Mouse (Mus musculus) ovary, postnatal 10 days (tissue): ENCODE data around the gene Gan.
A peak's percentile ranks its signal among the peaks of the same experiment; 100 is the strongest.

ENCODE experiments used
- DNase-seq: peaks from one replicate; pipeline ENCODE4 v3.0.0; 2022; ENCODE audit warnings: low spot score

Gan gene

DNA sequence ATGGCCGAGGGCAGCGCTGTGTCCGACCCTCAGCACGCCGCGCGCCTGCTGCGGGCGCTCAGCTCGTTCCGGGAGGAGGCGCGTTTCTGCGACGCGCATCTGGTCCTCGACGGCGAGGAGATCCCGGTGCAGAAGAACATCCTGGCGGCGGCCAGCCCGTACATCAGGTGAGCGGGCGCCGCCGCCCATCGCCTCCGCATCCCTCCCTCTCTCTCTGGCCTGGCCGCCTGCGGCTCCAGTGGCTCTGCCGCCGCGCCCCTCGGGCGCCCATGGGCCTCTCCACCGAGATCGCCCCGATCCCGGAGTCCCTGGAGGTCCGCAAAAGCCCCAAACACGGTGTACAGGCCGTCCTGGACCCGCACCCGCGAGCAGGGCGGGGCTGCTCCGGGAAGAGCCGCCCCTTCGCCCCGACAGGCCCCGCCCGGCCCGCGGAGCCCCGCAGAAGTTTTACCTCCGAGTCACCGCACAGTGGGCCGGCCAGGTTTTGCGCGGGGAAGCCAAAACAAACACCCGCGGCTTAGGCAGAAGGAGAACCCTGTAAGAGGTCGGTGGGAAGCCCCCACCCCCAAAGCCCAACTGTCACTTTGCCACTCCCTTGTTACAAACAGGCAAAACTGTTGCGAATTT, at the start of gene Gan:
Gene Gan, plus strand, starts transcription at position 1 of the 627 bp plus-strand sequence.
- DNase-seq, result peak; percentile 15

- DNase-seq, result no peak
Observed at GRCm38 (mm10) chr8:117109018-117109711, 48.8 kb upstream of the Gan start.

DNA sequence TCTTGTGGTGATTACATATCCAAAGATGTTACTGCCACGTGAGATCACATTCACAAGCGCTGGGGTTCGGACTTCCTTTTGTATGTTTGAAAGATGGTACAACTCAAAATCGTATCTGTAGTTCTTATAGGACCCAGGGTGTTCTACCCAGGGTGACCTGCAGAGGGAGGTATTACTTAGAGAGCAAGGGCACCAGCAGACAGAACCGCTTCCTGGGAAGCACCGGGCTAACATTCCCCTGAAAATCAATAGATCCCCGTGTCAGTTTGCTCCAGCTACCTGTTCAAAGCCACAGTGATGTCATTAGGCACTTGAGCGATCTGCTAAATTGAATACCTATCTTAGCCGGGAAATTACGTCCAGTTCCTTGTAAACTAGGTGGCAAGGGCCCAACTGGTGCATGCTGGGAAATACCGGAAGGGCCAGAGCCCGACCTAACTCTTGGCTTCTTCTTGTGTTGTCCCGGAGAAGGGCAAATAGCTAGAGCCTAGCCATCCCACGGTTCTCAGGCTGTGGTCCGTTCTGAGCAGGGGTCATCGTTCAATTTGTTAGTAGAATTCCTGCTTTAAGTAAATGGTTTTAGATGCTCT, 48.0 kb upstream of the Gan start:
- DNase-seq, result peak; percentile 22

GRCm38 (mm10) chr8:117111641-117112040, 46.3 kb upstream of the Gan start:
- no peak for DNase-seq

DNA sequence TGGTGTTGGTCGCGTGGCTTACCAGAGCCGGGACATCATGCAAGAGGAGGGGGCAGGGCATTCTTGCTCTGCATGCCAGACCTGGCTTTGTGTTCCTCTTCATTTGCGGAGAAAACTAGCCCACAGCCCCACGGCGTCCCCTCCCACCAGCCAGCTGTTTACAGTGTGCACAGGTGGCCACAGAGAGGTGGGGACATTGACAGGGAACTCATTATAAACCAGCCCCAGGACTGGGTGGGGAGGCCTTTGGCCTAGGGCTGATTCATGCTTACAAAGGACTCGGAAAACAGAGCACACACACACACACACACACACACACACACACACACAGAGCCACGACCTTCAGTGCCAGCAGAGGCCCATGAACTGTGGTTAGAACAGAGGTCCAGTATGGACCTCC, 45.7 kb upstream of the Gan start:
- DNase-seq, result no peak

- DNase-seq, result no peak
Observed at GRCm38 (mm10) chr8:117115094-117115493, 42.8 kb upstream of the Gan start.

DNA sequence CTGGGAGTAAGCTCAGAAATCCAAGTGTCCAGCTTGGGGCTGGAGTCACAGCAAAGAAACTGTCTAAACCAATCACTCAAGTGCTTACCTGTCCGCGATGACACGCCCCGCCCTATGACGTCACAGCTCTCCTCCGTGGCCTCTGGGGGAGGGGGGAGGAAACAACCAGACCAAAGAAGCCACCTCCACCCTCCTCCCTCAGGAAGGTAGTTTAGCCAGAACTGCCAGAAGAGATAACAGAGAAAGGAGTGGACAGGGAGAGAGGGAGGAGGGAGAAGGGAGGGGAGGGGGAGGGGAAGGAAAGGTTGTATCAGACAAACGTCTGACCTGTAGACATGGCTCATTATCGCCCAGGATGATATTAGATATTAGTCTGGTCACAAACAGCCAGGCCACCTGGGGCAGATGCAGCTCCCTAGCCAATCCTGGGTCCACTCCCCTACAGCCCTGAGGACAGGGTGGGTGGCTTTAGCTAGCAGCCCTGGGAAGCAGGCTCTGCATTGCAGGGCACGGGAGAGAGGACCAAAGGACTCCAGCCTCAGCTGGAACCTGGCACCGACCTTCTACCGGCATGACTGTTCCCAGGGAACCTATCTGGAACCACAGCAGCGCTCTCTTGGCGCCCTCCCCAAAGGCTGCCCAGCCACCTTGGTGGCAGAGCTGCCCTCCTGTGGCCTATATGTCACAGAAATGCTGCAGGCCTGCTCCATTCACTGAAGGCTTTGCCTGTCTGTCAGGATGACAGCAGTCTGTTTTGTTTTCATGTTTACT, 42.1 kb upstream of the Gan start:
- DNase-seq, result peak; percentile 9

DNA sequence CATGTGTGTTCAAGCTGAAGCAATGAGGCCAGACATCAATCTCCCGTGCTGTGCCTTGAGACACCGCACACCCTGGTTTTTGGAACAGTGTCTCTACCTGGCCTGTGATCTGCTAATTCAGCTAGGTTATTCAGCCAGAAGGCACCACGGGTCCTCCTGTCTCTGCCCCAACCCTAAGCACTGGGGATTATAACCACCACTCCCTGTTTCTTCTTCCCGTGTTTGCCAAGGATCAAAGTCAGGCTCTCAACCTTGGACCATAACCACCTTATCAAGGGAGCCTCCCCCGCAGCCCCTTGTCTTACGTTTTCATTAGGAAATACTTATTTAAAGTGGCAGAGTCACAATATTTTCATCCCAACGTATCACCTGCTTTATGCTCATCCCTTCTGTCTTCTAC, 41.4 kb upstream of the Gan start:
- DNase-seq, result no peak

- DNase-seq, result no peak
Observed at GRCm38 (mm10) chr8:117118409-117118808, 39.5 kb upstream of the Gan start.

- DNase-seq, result no peak
Observed at GRCm38 (mm10) chr8:117121277-117121676, 36.7 kb upstream of the Gan start.

DNA sequence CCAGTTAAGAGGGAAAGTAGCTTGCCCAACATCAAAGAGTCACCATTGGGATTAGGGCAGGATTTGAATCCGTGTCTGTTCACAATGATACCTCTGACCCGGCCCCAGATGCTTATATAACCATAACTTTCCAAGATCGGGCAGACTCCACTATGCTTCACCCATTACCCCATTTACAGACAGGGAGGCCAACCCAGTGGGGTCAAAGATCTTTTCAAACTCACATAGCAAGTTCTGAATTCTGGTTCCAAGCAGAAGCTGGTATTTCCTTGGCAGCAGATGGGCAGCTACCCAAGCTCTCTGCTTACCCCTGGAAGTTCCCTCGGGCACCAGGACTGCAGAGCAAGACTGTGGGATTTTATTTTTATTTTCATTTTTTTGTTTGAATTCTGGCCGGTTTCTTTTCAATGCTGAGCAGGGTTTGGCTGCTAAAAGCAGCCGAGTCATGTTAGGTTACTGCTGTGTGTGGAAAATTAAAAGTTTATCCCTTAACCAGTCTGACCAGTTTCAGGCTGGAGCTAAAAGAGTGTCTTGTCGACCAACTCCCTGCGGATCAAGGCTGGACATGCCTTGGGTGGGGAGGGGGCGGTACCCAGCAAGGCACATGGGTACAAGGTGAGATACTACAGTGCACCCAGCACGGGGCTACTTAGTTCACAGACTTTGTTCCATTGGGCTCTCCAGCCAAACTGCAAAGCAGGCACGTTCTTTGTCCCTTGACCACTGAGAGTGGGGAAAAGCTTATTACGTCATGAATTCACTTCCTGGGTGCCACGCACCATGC, 33.9 kb upstream of the Gan start:
- DNase-seq, result no peak

GRCm38 (mm10) chr8:117125854-117126253, 32.1 kb upstream of the Gan start:
- no peak for DNase-seq

DNA sequence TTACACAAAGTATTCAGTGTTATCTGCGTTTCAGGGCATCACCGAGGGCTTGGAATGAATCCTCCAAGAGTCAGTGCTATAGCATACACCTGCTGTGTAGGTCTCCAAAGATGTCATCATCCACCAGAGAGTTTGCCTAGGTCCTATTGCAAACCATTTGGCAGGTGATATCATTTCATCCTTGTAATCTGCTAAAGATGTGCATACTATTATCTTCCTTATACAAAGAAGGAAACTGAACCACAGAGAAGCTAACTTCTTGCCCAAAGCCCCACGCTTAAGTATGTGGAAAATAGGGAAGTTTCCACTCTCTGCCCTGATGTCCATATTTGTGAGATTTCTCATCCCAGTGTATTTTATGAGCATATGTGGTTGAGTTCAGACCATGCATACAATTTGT, 31.5 kb upstream of the Gan start:
- no peak for DNase-seq

DNA sequence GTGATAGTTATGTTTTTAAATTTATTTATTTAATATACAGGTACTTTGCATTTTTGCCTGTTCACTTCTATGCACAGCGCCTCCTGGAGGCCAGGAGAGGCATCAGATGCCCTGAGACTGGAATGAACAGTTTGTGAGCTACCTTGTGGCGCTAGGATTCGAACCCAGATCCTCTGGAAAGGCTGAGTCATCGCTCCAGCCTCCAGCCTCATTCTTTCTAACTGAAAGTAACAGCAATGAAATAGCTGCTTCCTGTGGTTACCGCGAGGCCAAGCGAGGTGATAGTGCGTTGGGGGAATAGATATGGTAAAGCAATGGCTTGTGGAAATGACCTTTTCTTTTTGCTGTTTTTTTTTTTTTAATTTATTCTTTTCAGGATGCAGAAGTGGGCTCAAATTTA, 30.9 kb upstream of the Gan start:
- no peak for DNase-seq

GRCm38 (mm10) chr8:117133702-117134101, 24.2 kb upstream of the Gan start:
- no peak for DNase-seq

- DNase-seq, result no peak
Observed at GRCm38 (mm10) chr8:117136351-117136750, 21.6 kb upstream of the Gan start.

DNA sequence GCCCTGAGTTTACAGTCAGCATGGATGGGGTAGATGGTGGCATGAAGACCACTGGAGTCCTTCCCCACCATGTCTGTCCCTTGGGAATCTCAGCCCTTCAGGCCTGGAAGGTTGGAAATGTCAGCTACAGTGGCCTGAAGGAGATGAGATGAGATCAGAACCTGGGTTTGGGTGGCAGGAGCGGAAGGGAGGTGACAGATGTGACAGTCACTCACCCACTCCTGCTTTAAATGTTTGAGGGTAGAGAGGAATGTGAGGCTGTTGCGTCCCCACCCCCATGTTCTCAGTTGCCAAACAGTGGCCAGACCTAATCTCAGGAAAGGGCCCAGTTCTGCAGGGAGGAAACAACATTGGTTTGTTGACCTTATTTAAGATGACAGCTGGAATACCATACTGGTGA, 21.2 kb upstream of the Gan start:
- DNase-seq, result no peak

DNA sequence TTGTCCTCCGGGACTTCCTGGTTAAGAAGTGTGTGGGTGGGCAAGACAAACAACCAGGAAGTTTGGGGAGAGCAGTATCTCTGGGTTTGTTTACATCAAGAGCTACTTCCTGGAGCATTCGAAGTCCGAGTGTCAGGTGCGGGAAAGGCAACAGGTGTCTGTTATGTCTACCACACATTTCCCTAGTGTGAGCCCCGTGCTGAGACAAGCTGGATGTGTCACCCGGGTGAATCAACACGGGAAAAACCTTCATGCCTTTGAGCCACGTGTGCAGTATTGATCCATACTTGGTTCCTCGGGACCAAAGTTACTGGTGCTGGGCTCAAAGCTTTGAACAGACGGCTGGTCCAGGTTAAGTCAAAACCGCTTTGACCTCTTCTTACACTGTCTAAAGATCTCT, 20.6 kb upstream of the Gan start:
- no peak for DNase-seq

GRCm38 (mm10) chr8:117148520-117148919, 9.4 kb upstream of the Gan start:
- DNase-seq, result no peak

DNA sequence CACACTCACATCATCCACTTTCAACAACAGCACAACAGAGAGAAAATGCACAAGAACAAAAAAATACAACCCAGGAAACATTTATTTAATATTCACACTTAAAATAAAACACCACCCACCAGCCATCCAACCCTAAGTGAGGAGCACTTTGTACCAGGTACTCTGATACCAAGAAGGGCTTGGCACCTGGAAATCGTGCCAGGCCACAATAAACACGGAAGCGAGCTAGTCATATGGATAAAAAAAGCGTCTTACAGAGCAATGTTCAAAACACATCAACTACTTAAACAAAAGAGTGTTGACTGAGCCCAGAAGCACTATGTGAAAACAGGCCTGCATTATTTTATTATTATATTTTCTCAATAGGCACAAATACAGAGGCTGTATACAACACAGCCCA, 1.8 kb upstream of the Gan start:
- DNase-seq, result no peak

DNA sequence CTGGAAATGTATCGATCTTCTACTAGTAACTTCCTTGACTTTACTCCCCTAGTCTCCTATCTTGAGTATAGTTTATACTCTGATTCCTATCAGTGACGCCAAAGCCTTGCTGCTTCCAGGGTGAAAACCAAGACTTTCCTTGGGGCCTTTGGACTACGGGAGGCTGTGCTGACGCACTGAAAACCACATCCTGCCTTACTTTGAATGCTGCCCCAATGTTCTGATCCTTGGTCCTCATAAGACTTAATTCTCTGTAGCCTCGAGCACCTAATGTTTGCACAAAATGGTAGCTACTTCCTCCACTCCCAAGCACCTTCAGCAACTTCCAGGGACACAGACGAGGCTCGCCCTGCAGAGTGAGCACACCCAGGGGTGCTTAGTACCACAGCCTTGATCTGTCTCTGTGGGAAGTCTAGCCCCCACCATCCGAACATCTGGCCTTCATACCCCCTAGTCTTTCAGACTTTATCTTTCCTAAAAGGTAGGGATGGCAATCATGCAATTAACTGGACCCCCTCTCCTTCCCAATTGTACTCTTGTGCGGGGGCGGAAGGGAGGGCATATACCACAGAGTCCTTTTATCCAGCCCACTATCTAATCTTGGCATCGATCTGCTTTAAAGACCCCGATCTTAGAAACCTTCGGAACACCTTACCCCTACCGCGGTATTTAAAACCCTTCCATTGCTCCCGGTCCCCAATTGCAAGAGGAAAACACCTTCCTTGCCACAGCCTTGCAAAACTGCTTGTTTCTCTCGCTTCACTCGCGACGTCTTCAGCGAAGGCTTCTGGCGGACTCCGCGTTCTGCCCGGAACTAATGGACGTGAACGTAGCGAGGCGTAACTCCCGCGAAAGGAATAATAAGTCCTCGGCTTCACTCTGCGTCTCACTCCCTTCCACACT, 818 bp upstream of the Gan start:
- DNase-seq, result no peak
